Mouse (Mus musculus) midbrain, embryonic 12.5 days (tissue): ENCODE results near the gene Aff2. TPM values are rescaled to one million over a fixed set of nuclear protein-coding genes. Genes with fewer than 3 reads are reported as not detected.

Experiments
- ATAC-seq: fragments of 200-750 bp; cut with Nextera tagmentation; 2 replicates; pipeline ENCODE4 v1.8.0; 2017; ENCODE audit warnings: low read depth, moderate TSS enrichment, moderate library complexity; ENCODE audit not compliant: low FRiP score
- H3K27ac ChIP-seq: fragments of 300-500 bp; sonication (generic); replicated peaks from 2 replicates; pipeline ENCODE4 v1.5.1; 2016; ENCODE audit warnings: mild to moderate bottlenecking
- H3K27me3 ChIP-seq: fragments of 300-500 bp; sonication (generic); 2 replicates; pipeline ENCODE4 v1.6.1; 2016; ENCODE audit warnings: mild to moderate bottlenecking
- H3K36me3 ChIP-seq: fragments of 300-500 bp; sonication (generic); 2 replicates; pipeline ENCODE4 v1.6.1; 2016
- H3K4me1 ChIP-seq: fragments of 300-500 bp; sonication (generic); 2 replicates; pipeline ENCODE4 v1.6.1; 2016
- H3K4me2 ChIP-seq: fragments of 300-500 bp; sonication (generic); replicated peaks from 2 replicates; pipeline ENCODE4 v1.6.1; 2016; ENCODE audit warnings: mild to moderate bottlenecking, moderate library complexity
- H3K4me3 ChIP-seq: fragments of 300-500 bp; sonication (generic); 2 replicates; pipeline ENCODE4 v1.5.1; 2016; ENCODE audit warnings: mild to moderate bottlenecking
- H3K9ac ChIP-seq: fragments of 300-500 bp; sonication (generic); replicated peaks from 2 replicates; pipeline ENCODE4 v1.6.1; 2016; ENCODE audit warnings: mild to moderate bottlenecking, moderate library complexity
- H3K9me3 ChIP-seq: fragments of 300-500 bp; sonication (generic); 2 replicates; pipeline ENCODE4 v1.6.1; 2016; ENCODE audit warnings: mild to moderate bottlenecking
- WGBS: fragments of 180-500 bp; shearing (Covaris S2); methylation state at CpG from one replicate; pipeline ENCODE4 v1.1.7; 2016; 5-methylcytosine and 5-hydroxymethylcytosine counted together
- polyA plus RNA-seq: library from polyadenylated mRNA; unstranded; fragments of >200 nt; fragmentation: Nextera tagmentation; extraction: Ambion mirVana; gene quantifications from 2 replicates; pipeline ENCODE4 v1.2.1, GENCODE M21; 2016

The Aff2 gene
- polyA plus RNA-seq, 1 experiment from 2014 or later, result 9.1 TPM

GRCm38 (mm10) chrX:69801890-69802439, 441.9 kb downstream of the Aff2 start:
- WGBS, result 77% methylated on average over 2 of the region's 2 CpGs
- Histone ChIP-seq H3K36me3 (no peaks in the 10 kb centered on the region), H3K27me3 (no peaks in the 10 kb centered on the region), H3K4me1 (no peaks in the 10 kb centered on the region), H3K4me2 (no peak overlapping the region), H3K9ac (no peak overlapping the region), H3K9me3 (no peaks in the 10 kb centered on the region), H3K27ac (no peak overlapping the region), H3K4me3 (no peak overlapping the region)
- no peak for ATAC-seq

- Histone ChIP-seq H3K9me3 (no peaks in the 10 kb centered on the region), H3K9ac (no peak overlapping the region), H3K36me3 (no peaks in the 10 kb centered on the region), H3K4me2 (no peak overlapping the region), H3K4me1 (no peaks in the 10 kb centered on the region), H3K4me3 (no peak overlapping the region), H3K27ac (no peak overlapping the region), H3K27me3 (no peaks in the 10 kb centered on the region)
- no peak for ATAC-seq
- WGBS, result 86% methylated on average over 3 of the region's 3 CpGs
These were observed 442.4 kb downstream of the Aff2 start for GRCm38 (mm10) chrX:69802481-69802880.

- Histone ChIP-seq H3K9me3 (no peaks in the 10 kb centered on the region), H3K27ac (no peak overlapping the region), H3K4me3 (no peak overlapping the region), H3K36me3 (no peaks in the 10 kb centered on the region), H3K4me2 (no peak overlapping the region), H3K27me3 (no peaks in the 10 kb centered on the region), H3K4me1 (no peaks in the 10 kb centered on the region), H3K9ac (no peak overlapping the region)
- ATAC-seq, result no peak
- WGBS, result 86% methylated on average over 4 of the region's 4 CpGs
These were observed 451.7 kb downstream of the Aff2 start for GRCm38 (mm10) chrX:69811798-69812197.

GRCm38 (mm10) chrX:69815054-69815453, 455.0 kb downstream of the Aff2 start:
- H3K4me3 ChIP-seq, result no peak overlapping the region
- no peak overlapping the region for H3K9ac ChIP-seq
- 94% methylated on average over 2 of the region's 2 CpGs for WGBS
- H3K36me3 ChIP-seq, result no peaks in the 10 kb centered on the region
- H3K4me2 ChIP-seq, result no peak overlapping the region
- no peaks in the 10 kb centered on the region for H3K4me1 ChIP-seq
- H3K9me3 ChIP-seq, result no peaks in the 10 kb centered on the region
- H3K27me3 ChIP-seq, result no peaks in the 10 kb centered on the region
- no peak overlapping the region for H3K27ac ChIP-seq
- no peak for ATAC-seq

- Histone ChIP-seq H3K4me1 (no peaks in the 10 kb centered on the region), H3K27ac (no peak overlapping the region), H3K9ac (no peak overlapping the region), H3K27me3 (no peaks in the 10 kb centered on the region), H3K36me3 (no peaks in the 10 kb centered on the region), H3K4me3 (no peak overlapping the region), H3K4me2 (no peak overlapping the region), H3K9me3 (no peaks in the 10 kb centered on the region)
- no peak for ATAC-seq
- WGBS, result 88% methylated on average over 3 of the region's 3 CpGs
These were observed 457.6 kb downstream of the Aff2 start for GRCm38 (mm10) chrX:69817679-69818078.

- Histone ChIP-seq H3K4me1 (no peaks in the 10 kb centered on the region), H3K27ac (no peak overlapping the region), H3K27me3 (no peaks in the 10 kb centered on the region), H3K4me3 (no peak overlapping the region), H3K9ac (no peak overlapping the region), H3K4me2 (no peak overlapping the region), H3K36me3 (no peaks in the 10 kb centered on the region), H3K9me3 (no peaks in the 10 kb centered on the region)
- ATAC-seq, result no peak
- WGBS, result 65% methylated on average over 5 of the region's 5 CpGs
These were observed 458.1 kb downstream of the Aff2 start for GRCm38 (mm10) chrX:69818188-69818587.

GRCm38 (mm10) chrX:69867601-69868000, 507.5 kb downstream of the Aff2 start:
- H3K27ac ChIP-seq, result no peak overlapping the region
- no peaks in the 10 kb centered on the region for H3K27me3 ChIP-seq
- no peaks in the 10 kb centered on the region for H3K4me1 ChIP-seq
- no peak overlapping the region for H3K4me3 ChIP-seq
- no peaks in the 10 kb centered on the region for H3K36me3 ChIP-seq
- WGBS, result 97% methylated on average over 5 of the region's 5 CpGs
- no peaks in the 10 kb centered on the region for H3K9me3 ChIP-seq
- no peak overlapping the region for H3K4me2 ChIP-seq
- ATAC-seq, result no peak
- H3K9ac ChIP-seq, result no peak overlapping the region

- ATAC-seq, result no peak
- H3K4me1 ChIP-seq, result no peaks in the 10 kb centered on the region
These were observed 531.6 kb downstream of the Aff2 start for GRCm38 (mm10) chrX:69891713-69892112.

More at GRCm38 (mm10) chrX:69891713-69892112, 531.6 kb downstream of the Aff2 start:
- WGBS, result 66% methylated on average over 3 of the region's 3 CpGs
- H3K9me3 ChIP-seq, result no peaks in the 10 kb centered on the region
- H3K27ac ChIP-seq, result no peak overlapping the region
- no peak overlapping the region for H3K9ac ChIP-seq
- no peaks in the 10 kb centered on the region for H3K36me3 ChIP-seq
- H3K4me3 ChIP-seq, result no peak overlapping the region
- H3K4me2 ChIP-seq, result no peak overlapping the region
- no peaks in the 10 kb centered on the region for H3K27me3 ChIP-seq
